Mouse (Mus musculus) megakaryocyte, embryonic 14.5 days (primary cell): ENCODE results near the gene Apom.

ENCODE experiments used
- FLI1 ChIP-seq: IDR thresholded peaks from 2 replicates; pipeline ENCODE4 v1.6.1; 2012; ENCODE audit warnings: low read length, inconsistent platforms, mixed read lengths
- GATA1 ChIP-seq: IDR thresholded peaks from 3 replicates; pipeline ENCODE4 v1.6.1; 2012; ENCODE audit warnings: mixed read lengths, low read length, inconsistent platforms, borderline replicate concordance

GRCm38 (mm10) chr17:35135591-35136320 is 3.9 kb upstream of the Apom start:
- TF ChIP-seq GATA1 (no peak), FLI1 (no peak)
